Comparison of ENCODE assay signal across 8 mouse cellular contexts in genomic region chr2:125122624-125123476, GRCm38 (mm10). TPM values are rescaled to one million over a fixed set of nuclear protein-coding genes. Genes with fewer than 3 reads are reported as not detected.
DNase-seq lines count a peak whose midpoint lies in the region; ATAC-seq lines count a peak whose summit lies in the region.

No protein-coding gene starts in this region.

- H3K9ac ChIP-seq in intestine, embryonic 16.5 days (ENCODE audit: low read depth, low read length) = peak overlapping the region; percentile 92

- peak overlapping the region; percentile 77 for H3K4me2 ChIP-seq in intestine, embryonic 16.5 days (ENCODE audit: low read depth, low read length)

- H3K36me3 ChIP-seq in intestine, embryonic 16.5 days (ENCODE audit: control insufficient read depth, insufficient read depth, low read length) = no peaks in the 10 kb centered on the region

- intact Hi-C loops in left cerebral cortex, postnatal 25 days (cut with DNase I) = no loop called here

- 1% methylated on average over 45 of the region's 59 CpGs for WGBS in intestine, embryonic 16.5 days

- no peaks in the 10 kb centered on the region for H3K9me3 ChIP-seq in intestine, embryonic 16.5 days (ENCODE audit: control insufficient read depth, low read length)

- peak overlapping the region; percentile 74 for H3K4me3 ChIP-seq in intestine, embryonic 16.5 days (ENCODE audit: low read length)

- peaks cover 12% of the 10 kb centered on the region; the same call in 1 of the 2 replicates for H3K4me1 ChIP-seq in intestine, embryonic 16.5 days (ENCODE audit: control insufficient read depth, insufficient read depth, low read length)

- peak overlapping the region; percentile 81 for H3K27ac ChIP-seq in intestine, embryonic 16.5 days (ENCODE audit: low read length)

- DNase-seq in adrenal gland, adult 8-10 months = peak; percentile 45
- peak; percentile 17 for DNase-seq in embryo, embryonic 11.5 days (ENCODE audit: low read depth, low spot score)
- DNase-seq in left cerebral cortex, postnatal 25 days (ENCODE audit: low spot score in 2 of 2) = peak; percentile 58 to 64
- peak; percentile 53 to 54 for DNase-seq in right cerebral cortex, adult 2 months (ENCODE audit: low spot score in 2 of 2)
- DNase-seq in urinary bladder, postnatal 36 days (ENCODE audit: low spot score in 2 of 2) = peak; percentile 20 to 44

- H3K27me3 ChIP-seq in intestine, embryonic 16.5 days (replicated peaks; ENCODE audit: control insufficient read depth, insufficient read depth, low read length) = no peaks in the 10 kb centered on the region

- ATAC-seq in granulocyte monocyte progenitor cell, adult 5-6 weeks (replicated peaks; ENCODE audit: poor library complexity, severe bottlenecking) = peak; percentile 34
- peak; percentile 85 for ATAC-seq in intestine, embryonic 16.5 days
- ATAC-seq in megakaryocyte progenitor cell, adult 5-6 weeks (replicated peaks; ENCODE audit: poor library complexity) = peak; percentile 35

RNA-seq across cellular contexts. Expression of gene Myef2, which starts 0.6 kb away (rescaled TPM):
- 10 to 100 TPM; 24.2 to 41.5 (median 30.5) TPM for total RNA-seq in adrenal gland, adult 8-10 months (2022)
- total RNA-seq in granulocyte monocyte progenitor cell, adult 5-6 weeks (2014; fragmentation: Nextera tagmentation) = 14.4 and 22.0 TPM in 2 replicates
- total RNA-seq in granulocyte monocyte progenitor cell, adult 5-6 weeks (2017) = 30.2 and 43.0 TPM in 2 replicates
- polyA plus RNA-seq in intestine, embryonic 16.5 days (2015; fragmentation: Nextera tagmentation; extraction: Ambion mirVana) = 43.6 and 46.9 TPM in 2 replicates
- 10 to 100 TPM; 89.4 to 90.8 TPM for total RNA-seq in left cerebral cortex, postnatal 25 days (2021)
- total RNA-seq in megakaryocyte progenitor cell, adult 5-6 weeks (2015) = 16.7 and 17.8 TPM in 2 replicates
- 36.1 and 59.9 TPM in 2 replicates for total RNA-seq in megakaryocyte progenitor cell, adult 5-6 weeks (2017)

RNA-seq across cellular contexts. Expression of gene Ctxn2, which starts 13.6 kb away (rescaled TPM):
- total RNA-seq in adrenal gland, adult 8-10 months (2022) = under 1 TPM in 1 of 4 experiments, not detected in 3; 0.71 TPM
- total RNA-seq in granulocyte monocyte progenitor cell, adult 5-6 weeks (2014; fragmentation: Nextera tagmentation) = not detected in 2 replicates
- total RNA-seq in granulocyte monocyte progenitor cell, adult 5-6 weeks (2017) = not detected in 2 replicates
- 0.17 TPM in 1 of 2 replicates, not detected in the other for polyA plus RNA-seq in intestine, embryonic 16.5 days (2015; fragmentation: Nextera tagmentation; extraction: Ambion mirVana)
- total RNA-seq in left cerebral cortex, postnatal 25 days (2021) = 1 to 10 TPM; 7.9 to 8.4 TPM
- not detected in 2 replicates for total RNA-seq in megakaryocyte progenitor cell, adult 5-6 weeks (2015)
- not detected in 2 replicates for total RNA-seq in megakaryocyte progenitor cell, adult 5-6 weeks (2017)

RNA-seq across cellular contexts. Expression of gene Slc12a1, which starts 29.5 kb away (rescaled TPM):
- not detected for total RNA-seq in adrenal gland, adult 8-10 months (2022)
- not detected in 2 replicates for total RNA-seq in granulocyte monocyte progenitor cell, adult 5-6 weeks (2014; fragmentation: Nextera tagmentation)
- not detected in 2 replicates for total RNA-seq in granulocyte monocyte progenitor cell, adult 5-6 weeks (2017)
- not detected in 2 replicates for polyA plus RNA-seq in intestine, embryonic 16.5 days (2015; fragmentation: Nextera tagmentation; extraction: Ambion mirVana)
- total RNA-seq in left cerebral cortex, postnatal 25 days (2021) = not detected
- not detected in 2 replicates for total RNA-seq in megakaryocyte progenitor cell, adult 5-6 weeks (2015)
- 0.20 TPM in 1 of 2 replicates, not detected in the other for total RNA-seq in megakaryocyte progenitor cell, adult 5-6 weeks (2017)

RNA-seq across cellular contexts. Expression of gene Slc24a5, which starts 54.9 kb away (rescaled TPM):
- total RNA-seq in adrenal gland, adult 8-10 months (2022) = under 1 TPM in 1 of 4 experiments, not detected in 3; 0.46 TPM
- not detected in 2 replicates for total RNA-seq in granulocyte monocyte progenitor cell, adult 5-6 weeks (2014; fragmentation: Nextera tagmentation)
- total RNA-seq in granulocyte monocyte progenitor cell, adult 5-6 weeks (2017) = 0.10 and 0.39 TPM in 2 replicates
- 1.2 and 1.3 TPM in 2 replicates for polyA plus RNA-seq in intestine, embryonic 16.5 days (2015; fragmentation: Nextera tagmentation; extraction: Ambion mirVana)
- under 1 TPM; 0.23 to 0.27 TPM for total RNA-seq in left cerebral cortex, postnatal 25 days (2021)
- total RNA-seq in megakaryocyte progenitor cell, adult 5-6 weeks (2015) = 0.32 TPM in 1 of 2 replicates, not detected in the other
- total RNA-seq in megakaryocyte progenitor cell, adult 5-6 weeks (2017) = 0.41 and 0.50 TPM in 2 replicates

Comparison
In these comparisons a context has a peak if more than half of its experiments do, and no peak if none do; other contexts are left out.
1. Peak in every context shown above with its lines: DNase-seq, ATAC-seq, H3K4me3 ChIP-seq and H3K27ac ChIP-seq.
2. ATAC-seq: peak in every context shown above with its lines; median percentile 85 in intestine, embryonic 16.5 days; 35 in megakaryocyte progenitor cell, adult 5-6 weeks; 34 in granulocyte monocyte progenitor cell, adult 5-6 weeks.
3. RNA of gene Ctxn2, which starts 13.6 kb away (total RNA-seq): 7.9 to 8.4 TPM in left cerebral cortex, postnatal 25 days; 0.71 TPM in adrenal gland, adult 8-10 months, not detected in granulocyte monocyte progenitor cell, adult 5-6 weeks and not detected in megakaryocyte progenitor cell, adult 5-6 weeks; every median in the first group is over 4 times any median in the second.